Mouse (Mus musculus): ENCODE data around the gene Surf6.
A peak's percentile ranks its signal among the peaks of the same experiment; 100 is the strongest.

Surf6 gene

DNA sequence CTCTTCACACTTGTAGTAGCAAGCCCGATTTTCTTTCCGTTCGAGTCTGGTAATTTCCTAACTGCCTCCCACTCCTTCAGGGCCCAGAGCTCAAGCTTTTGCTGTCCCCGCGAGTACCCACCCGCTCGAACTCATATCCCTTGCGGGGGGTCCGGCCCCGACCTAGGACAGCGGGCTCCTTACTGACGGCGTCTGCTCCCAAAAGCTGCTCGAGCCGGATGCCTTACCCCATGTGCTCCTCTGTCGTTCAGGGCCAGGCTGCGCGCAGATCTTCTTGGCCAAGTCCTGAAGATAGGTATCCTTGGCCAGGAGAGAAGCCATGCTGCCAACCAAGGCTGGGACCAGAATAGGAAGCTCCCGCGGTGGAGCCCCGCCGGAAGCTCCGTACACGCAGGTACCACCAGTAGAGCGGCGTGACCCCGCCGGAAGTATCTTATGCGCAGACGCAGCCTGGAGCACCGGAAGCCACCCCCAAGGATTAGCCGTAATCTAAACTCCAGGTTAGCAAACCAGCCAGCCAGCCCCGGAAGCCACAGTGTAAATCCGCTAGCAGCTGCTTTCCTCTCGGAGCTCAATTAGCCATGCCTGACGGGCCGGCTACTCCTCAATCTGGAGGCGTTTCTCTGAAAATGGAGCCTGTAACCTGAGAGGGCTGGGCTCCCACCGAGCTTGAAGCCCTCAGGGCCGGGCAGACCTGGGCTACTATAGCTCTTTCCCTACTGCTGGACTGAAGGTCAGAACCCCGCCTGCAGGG is at the start of gene Surf6:
TSS of gene Surf6 (minus strand) at position 413 of the 754 bp plus-strand sequence.
- peak; percentile 99 for DNase-seq (ENCODE audit: low read depth, low spot score)

DNA sequence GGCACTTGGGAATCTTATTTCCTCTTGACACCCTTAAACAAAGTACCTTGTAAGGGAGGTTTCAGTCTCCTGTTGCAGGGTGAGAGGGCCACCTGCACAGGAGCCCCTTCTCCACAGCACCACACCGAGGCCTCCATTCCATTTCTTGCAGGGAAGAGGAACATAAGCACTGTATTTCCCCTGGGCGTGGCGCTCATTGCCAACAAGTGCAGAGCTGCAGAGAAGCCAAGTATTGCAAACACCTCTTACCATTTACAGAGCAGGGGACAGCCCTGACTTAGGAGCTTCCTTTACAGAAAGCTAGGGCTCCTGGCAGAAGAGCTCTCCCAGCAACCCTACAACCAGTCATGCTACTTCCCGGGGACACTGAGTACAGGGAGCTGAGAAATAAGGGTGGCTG is 49.5 kb upstream of the Surf6 start:
- DNase-seq (ENCODE audit: low read depth, low spot score), result no peak

DNA sequence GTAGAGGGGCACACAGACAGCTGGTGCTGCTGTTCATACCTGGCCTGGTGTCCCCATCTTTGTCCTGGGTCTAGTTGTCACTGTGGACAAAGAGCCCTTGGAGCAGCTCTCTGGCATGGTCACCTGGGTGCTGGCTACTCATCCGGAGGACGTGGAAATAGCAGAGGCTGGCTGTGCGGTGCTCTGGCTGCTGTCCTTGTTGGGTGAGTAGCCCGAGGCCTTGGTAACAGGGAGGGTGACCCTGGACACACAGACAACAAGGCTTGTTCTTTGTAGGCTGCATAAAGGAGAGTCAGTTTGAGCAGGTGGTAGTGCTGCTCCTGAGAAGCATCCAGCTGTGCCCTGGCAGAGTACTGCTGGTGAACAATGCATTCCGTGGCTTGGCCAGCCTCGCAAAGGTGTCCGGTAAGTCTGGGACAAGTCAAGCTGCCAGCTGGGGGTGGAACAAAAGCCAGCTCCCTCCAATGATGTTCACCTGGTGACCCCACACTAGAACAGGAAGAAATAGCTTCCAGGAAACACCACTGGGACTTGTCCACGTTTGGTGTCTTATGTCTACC is 48.7 kb upstream of the Surf6 start:
- DNase-seq (ENCODE audit: low read depth, low spot score), result no peak

DNA sequence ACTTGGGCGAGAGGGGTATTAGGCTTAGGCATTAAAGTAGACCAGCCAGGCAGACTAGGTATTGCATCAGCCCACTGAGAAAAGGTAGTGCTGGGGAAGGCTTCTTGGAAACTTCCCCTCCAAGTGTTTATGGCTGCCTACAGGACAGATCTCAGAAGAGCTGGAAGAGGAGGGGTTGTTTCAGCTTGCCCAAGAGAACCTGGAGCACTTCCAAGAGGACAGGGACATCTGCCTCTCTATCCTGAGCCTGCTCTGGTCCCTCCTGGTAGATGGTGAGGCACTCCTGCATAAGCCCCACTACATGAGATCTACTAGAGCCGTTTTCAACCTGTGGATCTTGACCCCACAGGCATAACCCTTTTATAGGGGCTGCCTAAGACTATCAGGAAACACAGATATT is 47.7 kb upstream of the Surf6 start:
- no peak for DNase-seq (ENCODE audit: low read depth, low spot score)

DNA sequence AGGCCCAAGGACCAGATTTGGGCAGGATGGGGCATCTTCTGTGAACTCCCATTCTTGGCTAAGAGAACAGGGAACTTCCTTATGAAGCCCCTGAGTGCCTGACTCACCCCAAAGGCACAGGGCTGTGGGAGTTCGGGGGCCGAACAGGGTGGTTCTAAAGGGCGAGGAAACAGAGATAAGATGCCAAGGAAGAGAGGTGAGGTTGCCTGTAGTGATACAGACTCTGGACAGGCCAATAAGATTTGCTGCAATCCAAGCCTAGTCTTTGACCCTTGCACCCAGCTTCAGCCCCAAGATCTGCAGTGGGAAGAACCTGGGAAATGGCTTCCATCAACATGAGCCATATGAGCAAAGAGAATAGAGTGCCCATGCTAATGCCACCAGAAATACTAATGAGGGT is 40.6 kb upstream of the Surf6 start:
- DNase-seq (ENCODE audit: low read depth, low spot score), result no peak

DNA sequence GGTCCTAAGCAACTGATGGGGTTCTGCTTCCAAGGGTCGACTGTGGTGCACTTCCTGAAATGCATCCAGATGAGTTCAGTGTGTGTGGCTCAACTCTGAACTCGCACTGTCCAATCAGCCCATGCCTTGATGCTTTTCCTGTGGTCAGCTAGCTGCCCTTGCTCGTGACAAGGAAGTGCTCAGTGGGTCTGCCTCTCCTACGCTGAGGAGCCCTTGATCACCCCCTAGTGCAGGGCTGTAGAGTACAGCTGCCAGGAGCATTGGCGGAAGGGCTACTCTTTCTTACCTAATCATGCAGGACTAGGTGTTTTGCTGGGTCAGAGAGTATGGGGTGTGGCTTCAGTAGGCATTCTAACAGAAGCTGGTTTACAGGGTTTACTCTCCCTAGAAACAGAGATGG is 38.9 kb upstream of the Surf6 start:
- peak; percentile 42 for DNase-seq (ENCODE audit: low read depth, low spot score)

DNA sequence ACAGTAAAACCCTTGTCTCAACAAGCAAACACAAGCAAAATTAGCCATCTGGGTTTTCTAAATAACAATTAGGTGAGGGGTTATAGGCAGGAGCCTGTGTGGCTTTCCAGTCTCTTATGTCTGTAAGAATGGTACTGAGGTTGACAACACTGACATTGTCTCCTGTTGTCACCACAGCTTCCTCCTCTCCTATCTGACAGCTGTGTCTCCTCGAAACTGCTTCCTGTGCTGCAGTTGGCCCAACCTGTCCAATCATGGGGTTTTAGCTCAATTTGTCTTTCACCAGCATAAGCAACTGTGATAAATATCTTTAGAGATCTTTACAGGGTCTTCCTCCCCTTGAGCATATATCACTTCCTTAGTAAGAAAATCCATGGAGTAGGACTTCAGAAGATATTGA is 33.7 kb upstream of the Surf6 start:
- no peak for DNase-seq (ENCODE audit: low read depth, low spot score)

DNA sequence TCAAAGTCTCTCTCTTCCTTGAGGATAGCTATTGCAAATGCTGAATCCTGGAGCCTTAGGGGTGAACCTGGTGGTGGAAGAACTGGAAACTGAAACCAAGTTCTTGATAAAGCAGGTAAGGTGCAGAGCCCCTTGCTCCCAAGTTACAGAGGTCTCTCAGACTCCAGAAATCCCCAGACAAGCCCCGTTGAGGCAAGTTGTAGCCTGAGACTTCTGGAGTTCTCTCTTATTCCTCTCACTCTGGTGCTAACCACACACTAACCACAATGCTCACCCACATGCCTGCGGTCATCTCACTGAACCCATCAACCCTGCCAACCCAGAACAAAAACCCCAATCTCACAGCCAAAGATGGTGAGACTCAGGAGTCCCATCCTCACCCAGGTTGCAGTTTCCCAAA is 32.6 kb upstream of the Surf6 start:
- DNase-seq (ENCODE audit: low read depth, low spot score), result no peak

DNA sequence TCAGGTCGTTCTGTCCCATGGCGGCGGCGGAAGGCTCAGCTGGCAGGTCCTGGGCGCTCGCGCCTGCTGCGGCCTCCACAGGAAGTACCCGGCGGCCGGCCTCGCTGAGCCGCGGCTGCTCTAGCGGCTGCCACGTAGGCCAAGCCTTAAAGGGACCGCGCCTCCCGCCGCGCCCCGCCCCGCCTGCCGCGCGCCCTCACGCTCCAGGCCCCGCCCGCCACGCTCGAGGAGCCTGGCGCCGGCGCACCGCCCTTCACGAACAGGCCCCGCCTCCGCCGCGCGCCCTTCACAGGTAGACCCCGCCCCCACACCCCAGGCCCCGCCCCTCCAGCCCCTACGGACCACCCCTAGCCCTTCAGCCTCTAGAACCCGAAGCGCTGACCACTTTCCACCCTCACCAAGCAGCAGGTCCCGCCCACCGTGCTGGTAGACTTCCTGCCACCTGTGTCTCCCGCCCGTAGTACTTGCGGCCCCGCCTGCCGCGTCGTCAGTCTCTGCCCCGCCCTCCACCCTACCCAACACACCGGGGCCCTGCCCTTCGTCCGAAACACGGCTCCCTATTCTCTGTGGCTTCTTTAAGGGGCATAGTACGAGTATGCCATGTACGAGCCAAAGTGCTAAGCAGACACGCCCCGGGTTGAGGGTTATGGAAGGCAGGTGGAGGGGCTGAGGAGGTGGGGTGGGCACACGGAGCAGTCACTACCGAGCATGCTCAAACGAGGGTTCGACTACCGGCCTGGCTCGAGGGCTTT is 30.8 kb upstream of the Surf6 start, which contains the start of the genes Surf4 and Stkld1:
TSS of gene Surf4 (minus strand) at position 625 of the 752 bp plus-strand sequence.
TSS of gene Stkld1 (plus strand) at position 744 of the 752 bp plus-strand sequence.
- peak; percentile 97 for DNase-seq (ENCODE audit: low read depth, low spot score)

DNA sequence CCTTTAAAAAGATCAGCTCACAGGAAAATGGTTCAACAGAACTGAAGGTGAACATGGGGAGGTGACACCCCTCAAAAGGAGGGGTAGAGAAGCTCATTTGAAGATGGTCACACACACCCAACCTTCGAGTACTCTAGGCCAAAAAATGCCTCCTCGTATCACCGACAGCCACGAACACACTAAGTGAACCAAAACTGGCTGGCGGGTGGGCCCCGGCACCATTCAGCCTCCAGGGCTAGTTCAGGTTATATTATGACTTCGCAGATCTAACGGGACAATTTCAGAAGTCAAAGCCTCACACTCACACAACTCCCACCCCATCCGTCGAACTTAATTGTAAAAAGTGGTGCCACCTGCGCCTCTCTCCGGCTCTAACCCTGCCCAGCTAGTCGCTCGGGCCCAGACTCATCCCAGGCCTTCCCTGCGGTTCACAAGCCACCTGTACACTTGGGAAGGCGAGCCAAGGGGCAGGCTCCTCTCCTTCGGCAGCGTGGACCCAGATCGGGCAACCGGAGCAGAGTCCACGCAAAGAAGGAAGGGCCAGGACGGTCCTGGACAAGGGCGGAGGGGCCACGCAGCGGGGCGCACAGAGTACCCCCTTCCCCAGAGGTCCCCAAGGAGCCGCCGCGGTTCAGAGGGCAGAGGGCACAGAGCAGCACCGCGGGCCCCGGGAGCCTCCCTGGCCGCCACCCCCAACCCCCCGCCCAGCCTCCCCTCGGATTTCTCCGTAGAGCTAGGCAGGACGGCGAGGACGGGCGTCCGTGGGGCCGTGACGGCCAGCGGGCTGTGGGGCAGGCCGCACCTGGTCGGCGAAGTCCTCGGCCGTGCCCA is 30.0 kb upstream of the Surf6 start:
- peak; percentile 41 for DNase-seq (ENCODE audit: low read depth, low spot score)

DNA sequence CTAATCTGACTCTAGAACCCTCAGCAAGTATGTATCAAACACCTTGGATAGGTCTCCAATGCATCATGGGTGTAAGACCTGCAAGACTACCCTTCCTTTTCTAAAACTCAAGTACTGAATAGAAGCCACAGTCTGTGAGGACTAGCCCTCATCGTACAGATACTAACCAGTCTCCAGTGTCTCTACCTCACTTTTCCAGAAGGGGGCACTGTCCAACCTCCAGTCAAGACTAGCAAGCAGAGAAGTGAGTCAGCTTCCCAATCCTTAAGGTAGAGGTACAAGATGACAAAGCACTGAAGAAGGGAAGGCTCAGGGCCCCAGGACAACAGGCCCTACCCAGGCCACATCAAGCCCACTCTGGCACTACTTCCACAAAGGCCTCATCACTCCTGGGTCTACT is 27.7 kb upstream of the Surf6 start:
- peak; percentile 88 for DNase-seq (ENCODE audit: low read depth, low spot score)

DNA sequence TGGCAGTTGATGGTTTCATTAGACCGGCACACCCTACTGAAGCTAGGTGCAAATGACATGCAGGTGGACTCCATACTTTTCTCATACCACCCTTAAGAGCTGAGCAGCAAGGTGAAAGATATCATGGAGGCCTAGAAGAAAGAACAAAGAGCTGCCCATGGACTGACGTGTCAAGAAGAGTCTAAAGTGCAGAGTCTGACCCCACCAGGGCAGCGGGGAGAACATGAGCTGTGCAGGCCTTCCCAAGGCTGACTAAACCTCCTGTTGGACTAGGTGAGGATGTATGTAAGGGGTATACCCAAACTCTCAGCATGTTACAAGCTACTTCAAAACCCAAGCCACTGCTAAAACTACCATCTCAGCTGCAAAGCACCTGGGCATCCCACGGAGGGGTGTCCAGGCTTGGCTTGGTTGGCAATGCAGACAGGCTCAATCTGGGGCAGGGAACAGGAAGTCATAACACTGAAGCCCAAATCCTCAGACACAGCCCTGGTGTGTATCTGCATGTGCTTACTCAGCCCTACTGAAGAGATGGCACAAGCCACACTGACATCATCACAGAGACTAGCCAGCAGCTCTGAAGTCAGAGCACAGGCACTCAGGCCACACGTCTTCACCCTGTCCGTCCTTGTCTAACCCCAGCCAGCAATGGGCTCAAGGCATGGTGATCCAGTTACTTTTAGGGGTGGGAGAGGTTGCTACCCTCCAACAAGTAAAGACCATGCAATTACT is 25.2 kb upstream of the Surf6 start:
- no peak for DNase-seq (ENCODE audit: low read depth, low spot score)

DNA sequence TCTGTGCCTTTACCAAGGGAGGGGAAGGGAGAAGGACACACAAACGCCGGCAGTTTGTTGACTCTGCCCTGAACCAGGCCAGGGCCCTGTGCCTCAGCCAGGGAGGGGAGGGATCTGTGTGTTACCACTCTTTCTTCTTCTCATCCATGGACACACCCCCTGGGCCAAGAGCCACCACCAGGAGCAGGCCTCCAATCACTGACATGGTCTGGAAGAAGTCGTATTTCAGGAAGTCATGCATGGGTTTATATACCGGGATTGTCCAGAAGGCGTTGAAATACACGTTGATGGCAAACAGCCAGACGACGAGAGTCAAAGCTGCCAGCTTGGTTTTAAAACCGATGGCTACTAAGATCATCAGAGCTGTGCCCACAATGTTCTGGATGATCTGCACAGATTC is 19.1 kb upstream of the Surf6 start:
- no peak for DNase-seq (ENCODE audit: low read depth, low spot score)

DNA sequence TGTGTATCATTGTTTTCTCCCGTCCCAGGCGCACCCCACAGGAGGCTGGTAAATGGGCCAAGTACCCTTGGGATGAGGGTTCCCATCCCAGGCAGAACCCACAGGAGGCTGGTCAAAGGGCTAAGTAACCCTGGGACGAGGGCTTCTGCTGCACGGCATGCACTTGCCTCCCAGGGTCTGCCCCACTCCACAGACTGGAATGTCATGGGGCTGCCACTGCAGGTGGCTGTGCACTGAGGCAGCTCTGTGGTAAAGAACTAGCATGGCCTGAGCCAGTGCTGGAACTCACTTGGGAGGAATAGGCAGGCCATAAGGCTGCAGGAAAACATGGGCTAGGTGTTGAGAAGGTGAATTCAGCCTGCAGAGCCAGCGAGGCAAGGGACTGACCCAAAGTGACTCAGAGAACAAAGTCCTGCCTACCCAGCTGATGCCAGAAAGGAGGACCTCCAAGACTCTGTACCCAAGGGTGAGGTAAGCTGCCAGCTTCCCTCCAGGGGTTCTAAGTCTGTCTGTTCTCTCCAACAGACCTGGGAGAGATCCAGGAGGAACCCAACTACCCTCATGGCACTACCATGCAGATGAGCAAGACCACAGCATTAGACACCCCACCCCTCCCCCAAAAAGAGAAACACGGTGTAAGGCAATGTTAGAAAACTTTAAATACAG is 17.6 kb upstream of the Surf6 start:
- DNase-seq (ENCODE audit: low read depth, low spot score), result no peak

DNA sequence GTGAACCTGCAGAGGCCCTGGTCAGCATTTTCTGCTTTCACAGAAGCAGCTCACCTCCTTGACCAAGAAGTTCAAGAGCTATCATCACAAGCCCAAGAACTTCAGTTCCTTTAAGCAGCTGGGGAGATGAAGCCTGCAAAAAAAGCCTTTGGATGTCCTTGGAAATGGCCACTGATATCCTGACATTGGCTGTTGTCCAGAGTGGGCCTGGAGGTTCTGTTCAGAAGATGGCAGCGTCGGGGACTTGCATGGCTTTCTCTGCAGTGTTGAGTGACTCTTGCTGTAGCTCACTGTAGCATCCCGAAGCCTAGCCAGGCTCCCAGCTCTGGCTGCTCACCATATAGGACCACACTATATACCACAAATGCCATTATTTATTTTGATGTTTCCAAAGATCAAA is 17.0 kb upstream of the Surf6 start:
- no peak for DNase-seq (ENCODE audit: low read depth, low spot score)

DNA sequence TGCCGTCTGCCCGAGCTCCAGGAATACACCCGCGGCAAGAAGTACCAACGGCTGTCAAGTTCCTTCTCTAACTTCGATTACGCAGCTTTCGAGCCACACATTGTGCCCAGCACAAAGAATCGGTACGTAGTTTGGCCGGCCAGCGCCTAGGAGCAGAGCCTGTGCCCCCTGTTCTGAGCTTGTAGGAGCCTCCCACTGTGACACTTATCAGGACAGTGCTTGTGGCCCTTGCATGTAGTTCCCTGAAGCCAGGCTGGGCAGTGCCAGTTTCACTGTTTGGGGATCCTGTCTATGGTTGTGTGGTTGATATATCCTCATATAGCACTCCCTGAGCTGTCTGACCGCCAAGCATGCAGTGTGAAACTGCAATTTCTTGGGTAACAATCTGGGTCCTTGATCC is 14.1 kb upstream of the Surf6 start:
- DNase-seq (ENCODE audit: low read depth, low spot score), result no peak

DNA sequence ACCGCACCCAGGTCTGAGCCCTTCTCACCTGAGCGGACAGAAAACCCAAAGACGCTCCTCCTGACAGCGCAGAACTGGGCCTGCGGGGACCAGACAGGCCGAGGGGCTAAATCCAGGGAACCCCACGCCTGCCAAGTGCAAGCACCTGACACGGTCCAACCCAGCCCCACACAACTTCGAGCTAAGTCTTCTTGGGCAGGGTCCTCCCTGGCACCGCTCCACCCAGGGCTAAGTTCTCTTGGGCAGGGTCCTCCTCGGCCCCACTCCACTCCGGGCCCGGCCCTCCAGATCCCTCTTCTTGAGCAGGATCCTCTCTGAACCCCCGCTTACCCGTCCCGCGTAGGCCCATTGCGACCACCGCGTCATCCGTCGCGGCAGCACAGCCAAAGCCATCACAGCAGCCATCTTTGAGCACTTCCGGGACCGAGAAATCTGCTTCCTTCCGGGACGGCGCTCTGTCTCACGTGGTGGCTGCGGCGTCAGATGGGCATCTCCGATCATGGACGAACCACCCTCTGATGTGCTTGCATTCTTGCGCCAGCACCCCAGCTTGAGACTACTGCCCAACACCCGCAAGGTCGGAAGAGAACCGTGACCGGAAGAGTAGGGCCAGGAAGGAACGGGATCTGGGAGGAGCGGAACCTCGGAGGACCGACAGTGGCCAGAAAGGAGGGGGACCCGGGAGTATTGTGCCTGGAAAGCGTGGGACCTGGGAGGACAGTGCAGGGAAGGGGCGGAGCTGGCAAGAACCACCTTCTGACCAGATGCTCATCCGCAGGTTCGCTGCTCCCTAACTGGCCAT is 13.4 kb upstream of the Surf6 start, which contains the start of the genes Surf2 and Surf1:
TSS of gene Surf2 (plus strand) at position 441 of the 802 bp plus-strand sequence.
TSS of gene Surf1 (minus strand) at position 604 of the 802 bp plus-strand sequence.
- peak; percentile 75 for DNase-seq (ENCODE audit: low read depth, low spot score)

DNA sequence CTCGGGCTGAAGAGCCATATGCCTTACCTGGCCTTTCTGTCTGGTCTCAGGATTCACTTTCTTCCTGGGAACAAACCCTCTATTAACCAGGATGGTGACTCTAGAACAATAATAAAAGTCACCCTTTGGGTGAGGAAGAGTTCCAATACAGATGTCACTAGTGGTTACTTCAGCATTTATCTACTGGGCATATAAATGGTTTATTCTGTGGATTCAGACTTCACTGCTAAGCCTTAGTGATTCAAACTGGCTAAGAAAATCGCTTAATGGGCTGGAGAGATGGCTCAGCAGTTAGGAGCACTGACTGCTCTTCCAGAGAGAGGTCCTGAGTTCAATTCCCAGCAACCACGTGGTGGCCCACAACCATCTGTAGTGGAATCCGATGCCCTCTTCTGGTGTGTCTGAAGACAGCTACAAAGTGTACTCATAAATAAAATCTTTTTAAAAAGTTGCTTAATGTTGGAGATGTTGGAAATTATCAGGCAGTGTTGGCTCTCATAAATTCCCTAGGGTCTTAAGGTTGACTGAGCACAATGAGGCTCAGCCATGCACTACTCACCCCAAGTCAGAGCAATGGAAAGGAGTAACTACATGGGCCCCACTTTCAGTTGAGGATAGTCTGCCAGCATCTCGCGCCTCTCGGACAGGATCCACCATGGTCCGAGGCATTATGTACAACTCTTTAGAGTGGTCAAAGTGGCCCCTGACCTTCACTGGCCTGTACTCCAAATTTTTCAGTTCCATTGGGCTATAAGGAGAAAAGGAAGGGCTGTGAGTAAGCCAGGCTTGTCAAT is 11.7 kb upstream of the Surf6 start:
- peak; percentile 58 for DNase-seq (ENCODE audit: low read depth, low spot score)
